Mouse (Mus musculus) ES-Bruce4 (cell line): ENCODE results near the gene Afdn.

Experiments used
- CTCF ChIP-seq: IDR thresholded peaks from one replicate; pipeline ENCODE4 v1.8.1; 2011; ENCODE audit warnings: low read depth, low read length
- EP300 ChIP-seq: IDR thresholded peaks from 2 replicates; pipeline ENCODE4 v1.6.1; 2011; ENCODE audit warnings: low read depth, low read length; ENCODE audit not compliant: insufficient read depth
- POLR2A ChIP-seq: IDR thresholded peaks from one replicate; pipeline ENCODE4 v1.8.1; 2011; ENCODE audit warnings: low read length; ENCODE audit not compliant: insufficient read depth

DNA sequence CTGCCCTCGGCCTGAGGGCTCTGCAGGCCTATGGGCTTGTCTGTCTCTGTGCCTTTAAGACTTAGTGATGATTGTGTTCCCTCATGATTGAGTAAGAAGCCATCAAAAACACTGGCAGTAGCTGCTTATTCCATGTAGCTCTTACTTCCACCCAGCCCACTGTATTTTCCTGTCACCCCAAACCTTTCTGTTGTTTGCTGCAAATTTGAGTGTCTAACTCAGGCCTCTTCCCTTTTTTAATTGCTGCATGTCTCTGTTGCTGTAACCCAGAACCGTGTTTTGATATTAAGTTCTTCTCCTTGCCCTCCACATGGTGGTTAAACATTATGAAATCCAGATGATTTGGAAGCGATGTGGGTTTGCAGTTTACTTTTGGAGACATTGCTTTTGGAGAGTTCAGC lies 106.6 kb downstream of the Afdn start:
- TF ChIP-seq POLR2A = no peak
- no peak for TF ChIP-seq CTCF
- no peak for TF ChIP-seq EP300
